In the genomic region with DNA sequence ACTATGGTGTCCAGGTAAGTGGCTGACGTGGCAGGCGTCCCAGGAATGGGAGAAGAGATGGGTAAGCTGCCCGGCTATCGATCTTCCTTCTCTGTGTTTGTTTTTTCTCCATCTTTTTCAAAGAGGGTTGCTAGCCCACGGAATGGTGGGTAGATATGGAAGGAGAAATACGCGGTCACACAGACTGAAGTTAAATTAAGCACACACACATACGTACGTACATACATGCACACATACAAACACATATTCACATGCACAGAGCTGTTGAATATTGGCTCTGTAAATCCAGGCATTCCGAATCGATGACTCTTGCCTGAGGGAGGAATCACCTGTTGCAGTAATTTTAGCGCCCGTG, we compare ENCODE assay signal across 8 mouse cellular contexts. TPM values are rescaled to one million over a fixed set of nuclear protein-coding genes. Genes with fewer than 3 reads are reported as not detected.
DNase-seq lines count a peak whose midpoint lies in the region; ATAC-seq and TF ChIP-seq lines count a peak whose summit lies in the region.

No protein-coding gene starts in this region.

- H3K36me3 ChIP-seq in hindbrain, embryonic 16.5 days (ENCODE audit: control insufficient read depth, insufficient read depth, low read length), result no peaks in the 10 kb centered on the region; the same call in 1 of the 2 replicates
- H3K36me3 ChIP-seq in midbrain, embryonic 16.5 days (ENCODE audit: control insufficient read depth, insufficient read depth, low read length), result 0 out of 2 replicates have a peak, but pooled peaks cover 4% of the 10 kb centered on the region

- no peak for TF ChIP-seq POLR2A in cortical plate, adult 2 months (IDR thresholded peaks at IDR 0.05; ENCODE audit: extremely low read depth, insufficient read depth, low read length)

- H3K4me1 ChIP-seq in cortical plate, adult 2 months (ENCODE audit: control insufficient read depth, insufficient read depth, low read length), result peaks cover 2% of the 10 kb centered on the region; the same call in 1 of the 2 replicates
- H3K4me1 ChIP-seq in hindbrain, embryonic 16.5 days (ENCODE audit: control insufficient read depth, insufficient read depth, low read depth, low read length), result peaks cover 17% of the 10 kb centered on the region
- H3K4me1 ChIP-seq in midbrain, embryonic 16.5 days (ENCODE audit: control insufficient read depth, insufficient read depth, low read length), result peaks cover 24% of the 10 kb centered on the region

- H3K4me3 ChIP-seq in layer of hippocampus, adult 2 months, result peak overlapping the region; percentile 89
- peak overlapping the region; percentile 71 for H3K4me3 ChIP-seq in cortical plate, adult 2 months (ENCODE audit: insufficient read depth, low read length)
- peak overlapping the region; percentile 51 for H3K4me3 ChIP-seq in hindbrain, embryonic 16.5 days (ENCODE audit: low read length)
- H3K4me3 ChIP-seq in midbrain, embryonic 16.5 days (ENCODE audit: low read depth, low read length), result peak overlapping the region; percentile 44

- peak overlapping the region; percentile 93 for H3K27ac ChIP-seq in layer of hippocampus, adult 2 months
- H3K27ac ChIP-seq in cortical plate, adult 2 months (ENCODE audit: insufficient read depth, low read length), result peak overlapping the region; percentile 37; the same call in 1 of the 2 replicates
- H3K27ac ChIP-seq in hindbrain, embryonic 16.5 days (ENCODE audit: low read depth, low read length), result peak overlapping the region; percentile 95
- peak overlapping the region; percentile 93 for H3K27ac ChIP-seq in midbrain, embryonic 16.5 days (ENCODE audit: low read length)

- DNase-seq in layer of hippocampus, adult 2 months (ENCODE audit: low spot score in 2 of 2), result no peak
- DNase-seq in layer of hippocampus, adult 8-10 months (ENCODE audit: low spot score in 2 of 2), result no peak
- no peak for DNase-seq in cerebellum, postnatal 10 days
- no peak for DNase-seq in thymus, postnatal 14 days
- no peak for DNase-seq in adrenal gland, postnatal 10 days

- no peaks in the 10 kb centered on the region for H3K9me3 ChIP-seq in hindbrain, embryonic 16.5 days (ENCODE audit: control insufficient read depth, low read length)
- H3K9me3 ChIP-seq in midbrain, embryonic 16.5 days (replicated peaks; ENCODE audit: control insufficient read depth, low read length, poor library complexity, severe bottlenecking), result no peaks in the 10 kb centered on the region

- H3K27me3 ChIP-seq in hindbrain, embryonic 16.5 days (replicated peaks; ENCODE audit: control insufficient read depth, insufficient read depth, low read length), result no peaks in the 10 kb centered on the region
- no peaks in the 10 kb centered on the region for H3K27me3 ChIP-seq in midbrain, embryonic 16.5 days (ENCODE audit: control insufficient read depth, insufficient read depth, low read depth, low read length)

- no peak for TF ChIP-seq CTCF in layer of hippocampus, adult 2 months (conservative IDR thresholded peaks at IDR 0.05)
- no peak for TF ChIP-seq CTCF in cortical plate, adult 2 months (IDR thresholded peaks at IDR 0.05; ENCODE audit: extremely low read depth, insufficient read depth, low read length)

- no peak; the same call in 1 of the 2 replicates for ATAC-seq in hindbrain, embryonic 16.5 days
- peak; percentile 64 for ATAC-seq in midbrain, embryonic 16.5 days

- H3K4me2 ChIP-seq in hindbrain, embryonic 16.5 days (ENCODE audit: low read length), result peak overlapping the region; percentile 88
- peak overlapping the region; percentile 78 for H3K4me2 ChIP-seq in midbrain, embryonic 16.5 days (ENCODE audit: low read length)

- WGBS in hindbrain, embryonic 16.5 days, result 11% methylated on average over 13 of the region's 13 CpGs
- WGBS in midbrain, embryonic 16.5 days, result 9% methylated on average over 13 of the region's 13 CpGs

- peak overlapping the region; percentile 81 for H3K9ac ChIP-seq in hindbrain, embryonic 16.5 days (ENCODE audit: low read depth, low read length)
- H3K9ac ChIP-seq in midbrain, embryonic 16.5 days (ENCODE audit: low read depth, low read length), result peak overlapping the region; percentile 70

RNA-seq across cellular contexts. Expression of gene BC048679, which starts 25.6 kb away (rescaled TPM):
- total RNA-seq in layer of hippocampus, adult 2 months (2021), result not detected
- total RNA-seq in layer of hippocampus, adult 8-10 months (2022), result not detected
- polyA plus RNA-seq in cortical plate, adult 2 months (2012; rRNA removed), result not detected in 2 replicates
- polyA plus RNA-seq in hindbrain, embryonic 16.5 days (2015; fragmentation: Nextera tagmentation; extraction: Ambion mirVana), result not detected in 2 replicates
- not detected in 2 replicates for polyA plus RNA-seq in midbrain, embryonic 16.5 days (2015; fragmentation: Nextera tagmentation; extraction: Ambion mirVana)
- total RNA-seq in adrenal gland, postnatal 10 days (2021), result not detected

RNA-seq across cellular contexts. Expression of gene Ap3b2, which starts 29.9 kb away (rescaled TPM):
- total RNA-seq in layer of hippocampus, adult 2 months (2021), result 100 to 1,000 TPM; 162 to 180 TPM
- total RNA-seq in layer of hippocampus, adult 8-10 months (2022), result 100 to 1,000 TPM; 161 to 182 (median 173) TPM
- polyA plus RNA-seq in cortical plate, adult 2 months (2012; rRNA removed), result 154 and 172 TPM in 2 replicates
- polyA plus RNA-seq in hindbrain, embryonic 16.5 days (2015; fragmentation: Nextera tagmentation; extraction: Ambion mirVana), result 149 and 164 TPM in 2 replicates
- 161 TPM in 2 replicates for polyA plus RNA-seq in midbrain, embryonic 16.5 days (2015; fragmentation: Nextera tagmentation; extraction: Ambion mirVana)
- total RNA-seq in adrenal gland, postnatal 10 days (2021), result 10 to 100 TPM in 1 of 2 experiments, 1 to 10 TPM in 1; 7.6 to 12.8 TPM

RNA-seq across cellular contexts. Expression of gene Fsd2, which starts 43.1 kb away (rescaled TPM):
- under 1 TPM; 0.27 to 0.28 TPM for total RNA-seq in layer of hippocampus, adult 2 months (2021)
- total RNA-seq in layer of hippocampus, adult 8-10 months (2022), result under 1 TPM; 0.27 to 0.33 (median 0.30) TPM
- polyA plus RNA-seq in cortical plate, adult 2 months (2012; rRNA removed), result 0.11 and 0.13 TPM in 2 replicates
- 0.15 and 0.57 TPM in 2 replicates for polyA plus RNA-seq in hindbrain, embryonic 16.5 days (2015; fragmentation: Nextera tagmentation; extraction: Ambion mirVana)
- 0.19 and 0.25 TPM in 2 replicates for polyA plus RNA-seq in midbrain, embryonic 16.5 days (2015; fragmentation: Nextera tagmentation; extraction: Ambion mirVana)
- 10 to 100 TPM in 1 of 2 experiments, 1 to 10 TPM in 1; 4.4 to 19.8 TPM for total RNA-seq in adrenal gland, postnatal 10 days (2021)

RNA-seq across cellular contexts. Expression of gene Whamm, which starts 47.4 kb away (rescaled TPM):
- total RNA-seq in layer of hippocampus, adult 2 months (2021), result 10 to 100 TPM; 19.0 to 22.8 TPM
- total RNA-seq in layer of hippocampus, adult 8-10 months (2022), result 10 to 100 TPM; 20.6 to 23.8 (median 21.0) TPM
- 19.9 and 22.3 TPM in 2 replicates for polyA plus RNA-seq in cortical plate, adult 2 months (2012; rRNA removed)
- polyA plus RNA-seq in hindbrain, embryonic 16.5 days (2015; fragmentation: Nextera tagmentation; extraction: Ambion mirVana), result 2.0 and 6.0 TPM in 2 replicates
- 4.3 TPM in 2 replicates for polyA plus RNA-seq in midbrain, embryonic 16.5 days (2015; fragmentation: Nextera tagmentation; extraction: Ambion mirVana)
- total RNA-seq in adrenal gland, postnatal 10 days (2021), result 10 to 100 TPM; 16.3 to 16.4 TPM

Comparison
In these comparisons a context has a peak if more than half of its experiments do, and no peak if none do; other contexts are left out.
1. H3K27ac ChIP-seq: peak in every context shown above with its lines; median percentile 95 in hindbrain, embryonic 16.5 days; 93 in layer of hippocampus, adult 2 months; 93 in midbrain, embryonic 16.5 days; 37 in cortical plate, adult 2 months.
2. RNA of gene Ap3b2, which starts 29.9 kb away (total RNA-seq): 161 to 182 TPM in layer of hippocampus, adult 8-10 months and 162 to 180 TPM in layer of hippocampus, adult 2 months; 7.6 to 12.8 TPM in adrenal gland, postnatal 10 days; every median in the first group is over 10 times any median in the second.
3. RNA of gene Fsd2, which starts 43.1 kb away (total RNA-seq): 4.4 to 19.8 TPM in adrenal gland, postnatal 10 days; 0.27 to 0.33 TPM in layer of hippocampus, adult 8-10 months and 0.27 to 0.28 TPM in layer of hippocampus, adult 2 months; every median in the first group is over 4 times any median in the second.
4. Peak in every context shown above with its lines, with median percentiles within 50 percentile points of each other: H3K4me3 ChIP-seq.